Mouse (Mus musculus) kidney, postnatal 4 days (tissue): Measurements from ENCODE around the gene Rnf13.
A peak's percentile ranks its signal among the peaks of the same experiment; 100 is the strongest.

Experiments used
- DNase-seq, 2 experiments: peaks; one replicate each; pipeline ENCODE4 v3.0.0; 2021; ENCODE audit warnings: mixed read lengths in 2 of 2

The Rnf13 gene

DNA sequence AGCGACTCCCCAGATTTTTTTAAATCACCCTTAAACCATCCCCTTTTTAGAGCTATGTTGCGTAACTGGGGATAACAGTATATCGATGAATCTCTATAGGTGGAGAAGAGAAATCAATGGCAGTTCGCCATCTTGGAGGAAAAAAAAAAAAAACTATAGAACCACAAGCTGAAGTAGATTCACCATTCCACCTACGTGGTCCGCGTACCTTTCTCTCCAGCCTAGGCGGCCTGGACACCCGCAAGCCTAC, 110.7 kb downstream of the Rnf13 start:
- DNase-seq: no peak

DNA sequence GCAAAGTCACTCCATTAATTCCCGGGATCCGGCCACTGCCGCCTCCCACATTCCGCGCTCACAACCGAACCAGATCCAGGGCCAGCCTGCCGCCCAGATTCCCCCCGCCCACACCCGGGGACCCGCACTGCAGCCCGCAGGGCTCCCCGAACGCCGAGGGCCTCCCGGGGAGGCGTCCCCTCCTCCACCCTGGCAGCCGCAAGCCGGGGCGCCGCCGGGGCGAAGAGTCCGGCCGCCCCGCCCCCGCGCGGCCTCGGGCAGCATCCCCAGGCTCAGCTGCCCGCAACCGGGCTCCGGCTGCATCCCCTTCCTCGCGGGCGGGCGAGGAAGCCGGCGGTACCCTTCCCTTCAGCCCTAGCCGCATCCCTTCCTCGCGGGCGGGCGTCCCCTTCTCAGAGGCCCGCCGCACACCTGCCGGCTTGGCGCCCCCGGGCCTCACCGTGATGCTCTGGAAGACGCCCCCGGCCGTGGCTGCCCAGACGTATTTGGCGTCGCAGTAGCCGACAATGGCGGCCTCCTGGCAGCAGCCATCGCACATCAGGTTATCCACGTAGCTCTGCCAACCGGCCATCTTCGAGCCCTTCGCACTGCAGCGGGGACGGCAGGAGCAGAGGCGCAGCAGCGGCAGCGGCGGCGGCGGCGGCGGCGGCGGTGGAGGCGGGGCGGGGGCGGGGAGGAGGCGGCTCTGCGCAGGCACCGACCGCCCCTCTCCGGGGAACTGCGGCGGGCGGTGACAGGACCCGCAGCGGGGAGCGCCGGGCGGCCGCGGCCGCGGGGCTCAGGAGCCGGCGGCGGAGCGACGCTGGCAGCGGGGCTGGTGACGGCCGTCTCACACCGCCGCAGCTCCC, 111.3 kb downstream of the Rnf13 start:
- peak; percentile 76 to 86 for DNase-seq

DNA sequence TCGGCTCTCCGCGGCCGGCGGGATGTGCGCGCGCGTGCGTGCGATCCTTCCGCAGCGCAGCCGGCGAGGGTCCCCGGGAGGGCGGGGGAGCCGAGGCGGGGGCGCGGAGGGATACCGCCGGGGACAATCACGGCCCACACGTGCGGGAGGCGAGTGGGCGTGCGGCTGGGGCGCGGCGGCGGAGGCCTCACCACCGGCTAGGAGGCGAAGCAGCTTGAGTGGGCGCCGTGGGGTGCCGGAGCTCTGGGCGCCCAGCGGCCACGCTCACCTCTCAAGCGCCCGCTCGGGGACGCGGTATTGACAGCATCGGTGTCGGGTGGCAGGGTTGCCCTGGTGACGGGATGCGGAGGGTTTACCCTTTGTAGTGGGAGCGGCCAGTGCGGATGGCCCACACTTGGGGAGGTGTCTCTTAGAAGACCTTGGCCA, 111.9 kb downstream of the Rnf13 start, which contains the start of gene Pfn2:
TSS of gene Pfn2 (minus strand) at position 320 of the 426 bp plus-strand sequence.
- peak; percentile 86 to 92 for DNase-seq

DNA sequence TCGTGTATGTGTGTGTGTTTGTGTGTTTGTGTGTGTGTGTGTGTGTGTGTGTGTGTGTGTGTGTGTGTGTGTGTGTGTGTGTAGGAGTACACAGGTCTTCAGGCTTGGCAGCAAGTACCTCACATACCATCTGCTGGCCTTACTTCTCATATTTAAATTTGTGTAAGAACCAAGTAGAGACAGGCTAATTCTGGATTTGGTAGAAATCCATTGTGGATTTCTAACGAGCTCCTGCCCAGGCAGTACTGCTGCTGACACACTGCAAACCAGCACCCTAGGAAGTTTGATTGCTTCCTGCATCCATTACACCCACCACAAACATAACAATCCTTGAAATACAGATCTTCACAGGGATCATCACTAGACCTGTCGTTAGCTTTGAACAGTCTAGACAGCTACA, 147.1 kb downstream of the Rnf13 start:
- DNase-seq: no peak
